Mouse (Mus musculus) T-cell, adult 2 months (primary cell): ENCODE data around the gene Itga9.
"Not testable (repeated sequence)": the region's sequence is repeated elsewhere in the genome, so short reads cannot be mapped to it uniquely, and the experiment has no call there.

Source experiments
- DNase-seq: peaks from one replicate; pipeline ENCODE4 v3.0.0; 2022; ENCODE audit warnings: low spot score

Itga9 gene

GRCm38 (mm10) chr9:118606148-118606816, at the start of gene Itga9:
TSS of gene Itga9 (plus strand) at chr9:118606690.
- DNase-seq: peak; percentile 64

GRCm38 (mm10) chr9:118556951-118557780, 49.3 kb upstream of the Itga9 start:
- DNase-seq: no peak

- DNase-seq: no peak
These were observed 43.1 kb upstream of the Itga9 start for GRCm38 (mm10) chr9:118563356-118563755.

- DNase-seq: no peak
These were observed 42.6 kb upstream of the Itga9 start for GRCm38 (mm10) chr9:118563866-118564265.

- no peak for DNase-seq
These were observed 41.8 kb upstream of the Itga9 start for GRCm38 (mm10) chr9:118564696-118565095.

- DNase-seq: no peak
These were observed 37.2 kb upstream of the Itga9 start for GRCm38 (mm10) chr9:118569328-118569727.

GRCm38 (mm10) chr9:118570865-118571264, 35.6 kb upstream of the Itga9 start:
- DNase-seq: no peak

GRCm38 (mm10) chr9:118571701-118572100, 34.8 kb upstream of the Itga9 start:
- DNase-seq: no peak

GRCm38 (mm10) chr9:118574911-118575310, 31.6 kb upstream of the Itga9 start:
- no peak for DNase-seq

- DNase-seq: no peak
These were observed 26.1 kb upstream of the Itga9 start for GRCm38 (mm10) chr9:118580371-118580770.

- DNase-seq: peak; percentile 44
These were observed 23.7 kb upstream of the Itga9 start for GRCm38 (mm10) chr9:118582757-118583156.

- no peak for DNase-seq
These were observed 21.7 kb upstream of the Itga9 start for GRCm38 (mm10) chr9:118584838-118585237.

- DNase-seq: no peak
These were observed 20.5 kb upstream of the Itga9 start for GRCm38 (mm10) chr9:118585998-118586397.

GRCm38 (mm10) chr9:118587115-118587514, 19.4 kb upstream of the Itga9 start:
- DNase-seq: no peak

- DNase-seq: no peak
These were observed 17.2 kb upstream of the Itga9 start for GRCm38 (mm10) chr9:118589249-118589648.

GRCm38 (mm10) chr9:118590230-118590629, 16.3 kb upstream of the Itga9 start:
- DNase-seq: no peak

GRCm38 (mm10) chr9:118591633-118592032, 14.9 kb upstream of the Itga9 start:
- DNase-seq: no peak

- no peak for DNase-seq
These were observed 13.8 kb upstream of the Itga9 start for GRCm38 (mm10) chr9:118592585-118593249.

GRCm38 (mm10) chr9:118593443-118593842, 13.0 kb upstream of the Itga9 start:
- DNase-seq: no peak

GRCm38 (mm10) chr9:118596767-118597166, 9.7 kb upstream of the Itga9 start:
- no peak for DNase-seq

- not testable (repeated sequence) for DNase-seq
These were observed 6.1 kb upstream of the Itga9 start for GRCm38 (mm10) chr9:118600393-118600792.

GRCm38 (mm10) chr9:118602576-118602975, 3.9 kb upstream of the Itga9 start:
- DNase-seq: no peak
